In genomic region chr1:62706085-62707021, GRCm38 (mm10) we compare ENCODE assay signal across 8 mouse cellular contexts. TPM values are rescaled to one million over a fixed set of nuclear protein-coding genes. Genes with fewer than 3 reads are reported as not detected.
DNase-seq lines count a peak whose midpoint lies in the region; ATAC-seq lines count a peak whose summit lies in the region.

No protein-coding gene starts in this region.

- under 1% methylated on average over 73 of the region's 73 CpGs for WGBS in embryonic facial prominence, embryonic 10.5 days
- under 1% methylated on average over 73 of the region's 73 CpGs for WGBS in heart, embryonic 13.5 days
- WGBS in liver, embryonic 16.5 days (ENCODE audit: insufficient replicate concordance), result under 1% methylated on average over 69 of the region's 73 CpGs
- under 1% methylated on average over 72 of the region's 73 CpGs for WGBS in neural tube, embryonic 15.5 days

- H3K27me3 ChIP-seq in embryonic facial prominence, embryonic 10.5 days (replicated peaks; ENCODE audit: low read depth, poor library complexity, severe bottlenecking), result peaks cover 86% of the 10 kb centered on the region
- H3K27me3 ChIP-seq in heart, embryonic 13.5 days (replicated peaks), result peaks cover 52% of the 10 kb centered on the region
- H3K27me3 ChIP-seq in liver, embryonic 16.5 days (ENCODE audit: control insufficient read depth, insufficient read depth, low read depth, low read length), result peaks cover 75% of the 10 kb centered on the region
- no peaks in the 10 kb centered on the region; the same call in 1 of the 2 replicates for H3K27me3 ChIP-seq in neural tube, embryonic 15.5 days (replicated peaks)

- peak overlapping the region; percentile 84 for H3K9ac ChIP-seq in heart, embryonic 13.5 days
- H3K9ac ChIP-seq in liver, embryonic 16.5 days (ENCODE audit: low read depth, low read length), result no peak overlapping the region
- peak overlapping the region; percentile 81 for H3K9ac ChIP-seq in neural tube, embryonic 15.5 days (replicated peaks)

- H3K36me3 ChIP-seq in embryonic facial prominence, embryonic 10.5 days (replicated peaks), result no peaks in the 10 kb centered on the region
- H3K36me3 ChIP-seq in heart, embryonic 13.5 days, result no peaks in the 10 kb centered on the region
- no peaks in the 10 kb centered on the region for H3K36me3 ChIP-seq in liver, embryonic 16.5 days (ENCODE audit: control insufficient read depth, insufficient read depth)
- no peaks in the 10 kb centered on the region for H3K36me3 ChIP-seq in neural tube, embryonic 15.5 days

- peak; percentile 45 to 46 for DNase-seq in B cell, adult 2 months
- DNase-seq in ZHBTc4 (ENCODE audit: low read depth, low spot score), result peak; percentile 81
- peak; percentile 79 for DNase-seq in embryonic facial prominence, embryonic 10.5 days (ENCODE audit: low spot score)
- peak; percentile 66 to 75 for DNase-seq in kidney, postnatal 25 days
- no peak for DNase-seq in spleen, postnatal 14 days (ENCODE audit: low spot score in 2 of 2)

- peaks cover 88% of the 10 kb centered on the region for H3K4me1 ChIP-seq in embryonic facial prominence, embryonic 10.5 days
- H3K4me1 ChIP-seq in heart, embryonic 13.5 days, result peaks cover 69% of the 10 kb centered on the region
- peaks cover 5% of the 10 kb centered on the region for H3K4me1 ChIP-seq in liver, embryonic 16.5 days (ENCODE audit: control insufficient read depth, low read depth, low read length)
- H3K4me1 ChIP-seq in neural tube, embryonic 15.5 days, result peaks cover 63% of the 10 kb centered on the region

- no peaks in the 10 kb centered on the region for H3K9me3 ChIP-seq in embryonic facial prominence, embryonic 10.5 days
- no peaks in the 10 kb centered on the region for H3K9me3 ChIP-seq in heart, embryonic 13.5 days
- H3K9me3 ChIP-seq in liver, embryonic 16.5 days (replicated peaks; ENCODE audit: control insufficient read depth, low read length), result no peaks in the 10 kb centered on the region
- no peaks in the 10 kb centered on the region for H3K9me3 ChIP-seq in neural tube, embryonic 15.5 days (replicated peaks)

- peak overlapping the region; percentile 83 for H3K27ac ChIP-seq in embryonic facial prominence, embryonic 10.5 days (replicated peaks)
- H3K27ac ChIP-seq in heart, embryonic 13.5 days (replicated peaks), result peak overlapping the region; percentile 56
- H3K27ac ChIP-seq in liver, embryonic 16.5 days (ENCODE audit: low read length), result no peak overlapping the region
- peak overlapping the region; percentile 90 for H3K27ac ChIP-seq in neural tube, embryonic 15.5 days (replicated peaks)

- peak overlapping the region; percentile 97 for H3K4me2 ChIP-seq in heart, embryonic 13.5 days
- peak overlapping the region; percentile 65 for H3K4me2 ChIP-seq in liver, embryonic 16.5 days (ENCODE audit: low read depth, low read length)
- peak overlapping the region; percentile 97 for H3K4me2 ChIP-seq in neural tube, embryonic 15.5 days

- ATAC-seq in heart, embryonic 13.5 days (ENCODE audit: extremely low read depth, insufficient number of reproducible peaks, low FRiP score, low TSS enrichment), result peak; percentile 28; the same call in 1 of the 2 replicates
- peak; percentile 39 for ATAC-seq in liver, embryonic 16.5 days (ENCODE audit: low read depth)
- ATAC-seq in neural tube, embryonic 15.5 days (ENCODE audit: low FRiP score), result peak; percentile 56

- peak overlapping the region; percentile 78 for H3K4me3 ChIP-seq in embryonic facial prominence, embryonic 10.5 days
- H3K4me3 ChIP-seq in heart, embryonic 13.5 days, result peak overlapping the region; percentile 67
- peak overlapping the region; percentile 50 for H3K4me3 ChIP-seq in liver, embryonic 16.5 days (ENCODE audit: low read depth, low read length)
- peak overlapping the region; percentile 64 for H3K4me3 ChIP-seq in neural tube, embryonic 15.5 days (replicated peaks)

RNA-seq across cellular contexts. Expression of gene Nrp2, which starts 3.3 kb away (rescaled TPM):
- 20.5 and 21.4 TPM in 2 replicates for polyA plus RNA-seq in embryonic facial prominence, embryonic 10.5 days (2016; fragmentation: Nextera tagmentation; extraction: Ambion mirVana)
- polyA plus RNA-seq in heart, embryonic 13.5 days (2015; fragmentation: Nextera tagmentation; extraction: Ambion mirVana), result 5.0 and 7.0 TPM in 2 replicates
- polyA plus RNA-seq in liver, embryonic 16.5 days (2015; fragmentation: Nextera tagmentation; extraction: Ambion mirVana), result 0.70 and 0.91 TPM in 2 replicates
- polyA plus RNA-seq in neural tube, embryonic 15.5 days (2015; fragmentation: Nextera tagmentation; extraction: Ambion mirVana), result 33.4 and 35.6 TPM in 2 replicates

Comparison
In these comparisons a context has a peak if more than half of its experiments do, and no peak if none do; other contexts are left out.
1. DNase-seq: peak in B cell, adult 2 months (2 of 2), ZHBTc4 (single experiment), embryonic facial prominence, embryonic 10.5 days (single experiment) and kidney, postnatal 25 days (2 of 2); none in spleen, postnatal 14 days (0 of 2).
2. Peak in every context shown above with its lines, with median percentiles within 50 percentile points of each other: H3K4me3 ChIP-seq, ATAC-seq and H3K4me2 ChIP-seq.